Mouse (Mus musculus) intestine, embryonic 14.5 days (tissue): Measurements from ENCODE around the gene Rab4a. TPM values are rescaled to one million over a fixed set of nuclear protein-coding genes. Genes with fewer than 3 reads are reported as not detected.

ENCODE experiments used
- ATAC-seq: fragments of 200-750 bp; cut with Nextera tagmentation; replicated peaks from 2 replicates; pipeline ENCODE4 v1.8.0; 2017; ENCODE audit warnings: low read depth, moderate number of reproducible peaks, moderate TSS enrichment, moderate library complexity; ENCODE audit not compliant: low FRiP score, low TSS enrichment
- DNase-seq: peaks from one replicate; pipeline ENCODE4 v3.0.0-alpha.2; 2018; ENCODE audit warnings: low spot score
- H3K27ac ChIP-seq: fragments of 300-500 bp; sonication (generic); 2 replicates; pipeline ENCODE4 v1.5.1; 2014; ENCODE audit warnings: low read depth, mild to moderate bottlenecking, control low read depth
- H3K27me3 ChIP-seq: fragments of 300-500 bp; sonication (generic); replicated peaks from 2 replicates; pipeline ENCODE4 v1.6.1; 2014; ENCODE audit warnings: low read length, control low read depth; ENCODE audit not compliant: control insufficient read depth, insufficient read depth
- H3K36me3 ChIP-seq: fragments of 300-500 bp; sonication (generic); 2 replicates; pipeline ENCODE4 v1.6.1; 2014; ENCODE audit warnings: low read length, control low read depth; ENCODE audit not compliant: control insufficient read depth, insufficient read depth
- H3K4me1 ChIP-seq: fragments of 300-500 bp; sonication (generic); replicated peaks from 2 replicates; pipeline ENCODE4 v1.6.1; 2014; ENCODE audit warnings: low read length, control low read depth, mixed read lengths; ENCODE audit not compliant: control insufficient read depth, insufficient read depth
- H3K4me2 ChIP-seq: fragments of 300-500 bp; sonication (generic); 2 replicates; pipeline ENCODE4 v1.6.1; 2014; ENCODE audit warnings: low read length
- H3K4me3 ChIP-seq: fragments of 300-500 bp; sonication (generic); 2 replicates; pipeline ENCODE4 v1.5.1; 2014; ENCODE audit warnings: low read depth, low read length, control low read depth, mixed read lengths
- H3K9ac ChIP-seq: fragments of 300-500 bp; sonication (generic); 2 replicates; pipeline ENCODE4 v1.6.1; 2014; ENCODE audit warnings: mild to moderate bottlenecking, low read length
- H3K9me3 ChIP-seq: fragments of 300-500 bp; sonication (generic); 2 replicates; pipeline ENCODE4 v1.6.1; 2016; ENCODE audit warnings: low read length, control low read depth; ENCODE audit not compliant: control insufficient read depth
- WGBS: fragments of 180-500 bp; shearing (Covaris S2); extraction: QIAGEN DNeasy Blood & Tissue Kit; methylation state at CpG from one replicate; pipeline ENCODE4 v1.1.7; 2014; 5-methylcytosine and 5-hydroxymethylcytosine counted together
- polyA plus RNA-seq: library from polyadenylated mRNA; unstranded; fragments of >200 nt; fragmentation: Nextera tagmentation; extraction: Ambion mirVana; gene quantifications from 2 replicates; pipeline ENCODE4 v1.2.1, GENCODE M21; 2014

Gene Rab4a
- polyA plus RNA-seq, 1 experiment from 2014 or later: 52.0 TPM

GRCm38 (mm10) chr8:123766516-123766915, 39.3 kb upstream of the Rab4a start:
- Histone ChIP-seq H3K4me1 (peaks cover 21% of the 10 kb centered on the region), H3K27me3 (no peaks in the 10 kb centered on the region), H3K4me3 (no peak overlapping the region), H3K9ac (no peak overlapping the region), H3K36me3 (no peaks in the 10 kb centered on the region), H3K4me2 (no peak overlapping the region), H3K27ac (no peak overlapping the region), H3K9me3 (no peaks in the 10 kb centered on the region)
- WGBS: 82% methylated on average over 4 of the region's 4 CpGs
- ATAC-seq (no peak), DNase-seq (no peak)

- Histone ChIP-seq H3K4me3 (no peak overlapping the region), H3K9ac (no peak overlapping the region), H3K9me3 (no peaks in the 10 kb centered on the region), H3K27ac (no peak overlapping the region), H3K4me2 (no peak overlapping the region), H3K4me1 (peaks cover 12% of the 10 kb centered on the region), H3K36me3 (no peaks in the 10 kb centered on the region), H3K27me3 (no peaks in the 10 kb centered on the region)
- DNase-seq: no peak
- no peak for ATAC-seq
- 75% methylated on average over 8 of the region's 8 CpGs for WGBS
These were observed 37.9 kb upstream of the Rab4a start for GRCm38 (mm10) chr8:123767874-123768273.

GRCm38 (mm10) chr8:123768492-123769356, 37.1 kb upstream of the Rab4a start:
- 67% methylated on average over 16 of the region's 16 CpGs for WGBS

GRCm38 (mm10) chr8:123773468-123773867, 32.3 kb upstream of the Rab4a start:
- 62% methylated on average over 12 of the region's 12 CpGs for WGBS
- no peaks in the 10 kb centered on the region for H3K9me3 ChIP-seq
- DNase-seq: no peak
- H3K4me1 ChIP-seq: peaks cover 7% of the 10 kb centered on the region; the same call in 1 of the 2 replicates
- H3K9ac ChIP-seq: no peak overlapping the region
- no peak overlapping the region for H3K4me3 ChIP-seq
- H3K4me2 ChIP-seq: no peak overlapping the region
- H3K36me3 ChIP-seq: no peaks in the 10 kb centered on the region
- no peaks in the 10 kb centered on the region for H3K27me3 ChIP-seq
- no peak for ATAC-seq
- no peak overlapping the region for H3K27ac ChIP-seq

More at GRCm38 (mm10) chr8:123768492-123769356, 37.1 kb upstream of the Rab4a start:
- no peaks in the 10 kb centered on the region for H3K27me3 ChIP-seq
- H3K9ac ChIP-seq: no peak overlapping the region
- H3K4me1 ChIP-seq: peaks cover 3% of the 10 kb centered on the region; the same call in 1 of the 2 replicates
- no peak overlapping the region for H3K4me2 ChIP-seq
- no peaks in the 10 kb centered on the region for H3K36me3 ChIP-seq
- H3K4me3 ChIP-seq: no peak overlapping the region
- no peaks in the 10 kb centered on the region for H3K9me3 ChIP-seq
- DNase-seq (peak; percentile 78), ATAC-seq (peak; percentile 29; the same call in 1 of the 2 replicates)
- no peak overlapping the region for H3K27ac ChIP-seq

GRCm38 (mm10) chr8:123774491-123774890, 31.3 kb upstream of the Rab4a start:
- DNase-seq (no peak), ATAC-seq (no peak)
- no peaks in the 10 kb centered on the region for H3K27me3 ChIP-seq
- H3K4me3 ChIP-seq: no peak overlapping the region
- no peak overlapping the region for H3K9ac ChIP-seq
- no peak overlapping the region for H3K4me2 ChIP-seq
- no peak overlapping the region for H3K27ac ChIP-seq
- H3K4me1 ChIP-seq: peaks cover 7% of the 10 kb centered on the region; the same call in 1 of the 2 replicates
- H3K36me3 ChIP-seq: no peaks in the 10 kb centered on the region
- no peaks in the 10 kb centered on the region for H3K9me3 ChIP-seq
- WGBS: 100% methylated on average over 1 of the region's 1 CpGs

GRCm38 (mm10) chr8:123777319-123777718, 28.5 kb upstream of the Rab4a start:
- 49% methylated on average over 7 of the region's 7 CpGs for WGBS

GRCm38 (mm10) chr8:123780471-123780870, 25.3 kb upstream of the Rab4a start:
- ATAC-seq (no peak), DNase-seq (no peak)
- peaks cover 13% of the 10 kb centered on the region for H3K4me1 ChIP-seq
- no peak overlapping the region for H3K27ac ChIP-seq
- H3K9me3 ChIP-seq: no peaks in the 10 kb centered on the region
- no peaks in the 10 kb centered on the region for H3K27me3 ChIP-seq
- H3K36me3 ChIP-seq: no peaks in the 10 kb centered on the region
- H3K9ac ChIP-seq: no peak overlapping the region
- H3K4me2 ChIP-seq: no peak overlapping the region
- H3K4me3 ChIP-seq: no peak overlapping the region
- WGBS: 45% methylated on average over 3 of the region's 3 CpGs

More at GRCm38 (mm10) chr8:123777319-123777718, 28.5 kb upstream of the Rab4a start:
- H3K9me3 ChIP-seq: no peaks in the 10 kb centered on the region
- no peak overlapping the region for H3K4me2 ChIP-seq
- no peak overlapping the region for H3K27ac ChIP-seq
- ATAC-seq (no peak), DNase-seq (no peak)
- no peaks in the 10 kb centered on the region for H3K36me3 ChIP-seq
- peaks cover 13% of the 10 kb centered on the region for H3K4me1 ChIP-seq
- H3K9ac ChIP-seq: no peak overlapping the region
- H3K4me3 ChIP-seq: no peak overlapping the region
- H3K27me3 ChIP-seq: no peaks in the 10 kb centered on the region

- Histone ChIP-seq H3K9ac (no peak overlapping the region), H3K36me3 (no peaks in the 10 kb centered on the region), H3K27ac (no peak overlapping the region), H3K27me3 (no peaks in the 10 kb centered on the region), H3K4me3 (no peak overlapping the region), H3K4me2 (no peak overlapping the region), H3K4me1 (peaks cover 13% of the 10 kb centered on the region), H3K9me3 (no peaks in the 10 kb centered on the region)
- DNase-seq (no peak), ATAC-seq (peak; percentile 57; the same call in 1 of the 2 replicates)
- WGBS: 17% methylated on average over 8 of the region's 8 CpGs
These were observed 24.5 kb upstream of the Rab4a start for GRCm38 (mm10) chr8:123781256-123781655.
